Mouse (Mus musculus): ENCODE measurements around the gene Mpp1. TPM values are rescaled to one million over a fixed set of nuclear protein-coding genes. Genes with fewer than 3 reads are reported as not detected.
"Not testable (repeated sequence)": the region's sequence is repeated elsewhere in the genome, so short reads cannot be mapped to it uniquely, and the experiment has no call there.

The Mpp1 gene
- polyA plus RNA-seq (2015; fragmentation: Nextera tagmentation; extraction: Ambion mirVana) = 35.6 and 38.9 TPM in 2 replicates

DNA sequence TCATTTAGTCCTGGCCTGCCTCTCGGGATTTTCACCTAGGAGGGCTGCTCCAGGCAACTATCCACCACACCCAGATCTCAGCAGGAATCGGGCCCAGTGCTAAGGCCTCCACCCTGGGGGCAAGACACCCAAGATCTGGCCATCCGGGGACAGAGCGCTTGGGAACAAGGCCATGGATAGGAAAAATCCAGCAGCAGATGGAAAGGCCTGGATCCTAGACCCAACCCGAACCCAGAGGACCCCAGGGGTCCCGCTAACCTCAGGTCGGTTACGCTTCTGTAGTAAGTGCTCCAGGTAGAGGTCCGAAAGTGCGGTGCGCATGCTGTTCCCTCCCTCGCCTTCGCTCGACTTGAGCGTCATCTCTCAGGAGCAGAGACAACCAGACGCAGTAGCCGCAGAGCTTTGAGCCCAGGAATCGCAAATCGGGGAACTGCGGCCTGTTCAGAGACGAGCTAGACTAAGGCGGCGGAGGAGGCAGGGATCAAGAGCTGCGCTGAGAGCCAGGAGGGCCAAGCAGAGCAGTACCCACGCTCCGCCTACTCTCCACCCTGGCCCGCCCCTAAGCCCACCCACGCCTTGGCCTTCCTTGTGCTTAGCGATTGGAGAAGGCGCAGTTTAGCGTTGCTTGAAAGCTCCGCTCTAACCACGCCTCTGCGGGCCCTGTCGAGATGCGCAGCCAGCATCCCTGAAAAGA is at the start of gene Mpp1:
Gene Mpp1, minus strand, starts transcription at position 550 of the 694 bp plus-strand sequence.
- H3K4me2 ChIP-seq = peak within 1 kb of the TSS; percentile 68
- no peaks in the 10 kb centered on the region for H3K36me3 ChIP-seq
- no peaks in the 10 kb centered on the region for H3K9me3 ChIP-seq
- H3K4me1 ChIP-seq = peaks cover 6% of the 10 kb centered on the region; the same call in 1 of the 2 replicates
- H3K27ac ChIP-seq (replicated peaks) = peak within 1 kb of the TSS; percentile 68
- ATAC-seq (ENCODE audit: extremely low read depth, insufficient number of reproducible peaks, low FRiP score, low TSS enrichment) = peak; percentile 88
- H3K9ac ChIP-seq = peak within 1 kb of the TSS; percentile 83
- peak within 1 kb of the TSS; percentile 65 for H3K4me3 ChIP-seq
- H3K27me3 ChIP-seq (replicated peaks) = no peaks in the 10 kb centered on the region
- WGBS = 11% methylated on average over 36 of the region's 36 CpGs

DNA sequence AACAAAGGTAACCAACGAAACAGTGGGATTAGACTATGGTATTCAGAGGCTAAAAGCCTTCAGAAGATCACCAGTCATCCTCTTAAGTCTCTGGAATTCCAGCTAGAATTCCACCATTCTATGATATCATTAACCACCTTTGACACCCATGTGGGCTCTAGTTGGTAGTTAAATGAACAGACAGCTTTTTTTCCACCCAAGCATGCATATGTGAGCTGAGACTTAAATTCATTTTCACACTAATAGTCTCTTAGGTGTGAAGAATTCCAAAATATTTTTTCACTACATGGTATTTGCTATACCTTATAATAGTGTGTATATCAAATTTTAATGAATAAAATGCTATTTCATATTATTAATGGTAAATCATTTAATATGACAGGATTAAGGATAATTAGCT is 32.9 kb upstream of the Mpp1 start, which contains the start of gene Smim9:
Gene Smim9, minus strand, starts transcription at position 101 of the 400 bp plus-strand sequence.
- no peaks in the 10 kb centered on the region for H3K9me3 ChIP-seq
- no peaks in the 10 kb centered on the region for H3K4me1 ChIP-seq
- H3K27ac ChIP-seq (replicated peaks) = no peak within 1 kb of the TSS
- no peak within 1 kb of the TSS for H3K4me2 ChIP-seq
- ATAC-seq (ENCODE audit: extremely low read depth, insufficient number of reproducible peaks, low FRiP score, low TSS enrichment) = no peak
- no peaks in the 10 kb centered on the region for H3K36me3 ChIP-seq
- no peaks in the 10 kb centered on the region for H3K27me3 ChIP-seq (replicated peaks)
- H3K4me3 ChIP-seq = no peak within 1 kb of the TSS
- no peak within 1 kb of the TSS for H3K9ac ChIP-seq
- WGBS = 58% methylated on average over 1 of the region's 1 CpGs

DNA sequence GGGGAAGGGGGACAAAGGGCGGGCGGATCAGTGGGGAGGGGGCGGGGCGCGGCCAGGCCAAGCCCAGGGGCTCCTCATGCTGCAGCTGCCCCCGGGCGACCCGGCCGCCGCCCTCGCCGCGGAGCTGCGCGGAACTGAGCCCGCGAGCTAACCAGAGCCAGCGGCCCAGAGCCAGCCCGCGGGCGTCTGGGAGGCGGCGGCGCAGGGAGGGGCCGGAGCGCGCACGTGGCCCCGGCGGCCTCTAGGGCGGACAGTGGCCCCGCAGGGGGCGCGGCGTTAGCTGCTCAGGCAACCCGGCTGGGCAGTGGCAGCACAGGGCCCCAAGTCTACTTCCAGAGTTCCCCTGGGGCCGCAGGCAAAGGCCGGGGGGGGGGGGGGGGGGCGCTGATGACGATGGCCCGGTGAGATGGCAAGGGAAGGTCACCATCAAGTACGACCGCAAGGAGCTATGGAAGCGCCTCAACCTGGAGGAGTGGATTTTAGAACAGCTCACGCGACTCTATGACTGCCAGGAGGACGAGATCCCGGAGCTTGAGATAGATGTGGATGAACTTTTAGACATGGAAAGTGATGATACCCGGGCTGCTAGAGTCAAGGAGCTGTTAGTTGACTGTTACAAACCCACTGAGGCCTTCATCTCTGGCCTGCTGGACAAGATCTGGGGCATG is 24.9 kb upstream of the Mpp1 start:
- H3K27me3 ChIP-seq (replicated peaks) = no peaks in the 10 kb centered on the region
- no peak for ATAC-seq (ENCODE audit: extremely low read depth, insufficient number of reproducible peaks, low FRiP score, low TSS enrichment)
- H3K27ac ChIP-seq (replicated peaks) = no peak overlapping the region
- peak overlapping the region; percentile 52 for H3K4me3 ChIP-seq
- H3K4me1 ChIP-seq = no peaks in the 10 kb centered on the region
- peak overlapping the region; percentile 68 for H3K4me2 ChIP-seq
- no peaks in the 10 kb centered on the region for H3K36me3 ChIP-seq
- H3K9me3 ChIP-seq = no peaks in the 10 kb centered on the region
- H3K9ac ChIP-seq = peak overlapping the region; percentile 75
- WGBS = 10% methylated on average over 14 of the region's 49 CpGs

DNA sequence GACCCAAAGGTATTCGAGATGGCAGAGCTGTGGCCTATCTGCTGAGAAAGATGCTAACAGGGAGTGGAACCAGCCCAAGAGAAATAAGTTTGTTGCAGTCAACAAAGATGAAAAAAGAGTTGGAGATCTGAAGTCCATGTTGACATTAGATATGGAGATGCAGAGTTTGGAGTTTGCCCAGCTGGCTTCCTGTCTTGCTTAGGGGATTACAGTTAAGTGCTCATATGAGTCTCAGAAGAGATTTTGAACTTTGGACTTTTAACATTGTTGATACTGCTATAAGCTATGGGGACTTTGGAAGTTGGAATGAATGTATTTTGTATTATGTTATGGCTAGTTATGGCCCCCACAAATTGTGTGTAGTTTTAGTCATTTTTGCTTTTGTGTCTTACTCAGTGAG is 21.4 kb upstream of the Mpp1 start:
- Histone ChIP-seq H3K27ac (replicated peaks) (no peak overlapping the region), H3K4me1 (no peaks in the 10 kb centered on the region), H3K9me3 (no peaks in the 10 kb centered on the region), H3K4me2 (no peak overlapping the region), H3K4me3 (no peak overlapping the region), H3K9ac (no peak overlapping the region), H3K27me3 (replicated peaks) (no peaks in the 10 kb centered on the region), H3K36me3 (no peaks in the 10 kb centered on the region)
- 33% methylated on average over 1 of the region's 1 CpGs for WGBS
- ATAC-seq (ENCODE audit: extremely low read depth, insufficient number of reproducible peaks, low FRiP score, low TSS enrichment) = no peak

DNA sequence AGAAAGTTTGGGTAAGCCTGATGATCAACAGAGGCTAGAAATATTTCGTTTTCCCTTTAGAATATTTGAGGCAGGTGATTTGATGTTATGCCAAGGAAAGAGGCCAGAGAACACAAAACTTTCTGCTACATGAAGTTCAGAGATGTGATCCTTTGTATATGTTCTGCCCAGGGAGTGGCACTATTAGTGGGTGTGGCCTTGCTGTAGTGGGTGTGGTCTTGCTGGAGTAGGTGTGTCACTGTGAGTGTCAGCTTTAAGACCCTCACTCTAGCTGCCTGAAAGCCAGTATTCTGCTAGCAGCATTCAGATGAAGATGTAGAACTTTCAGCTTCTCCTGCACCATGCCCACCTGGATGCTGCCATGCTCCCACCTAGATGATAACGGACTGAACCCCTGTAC is 19.5 kb upstream of the Mpp1 start:
- H3K9me3 ChIP-seq = no peaks in the 10 kb centered on the region

DNA sequence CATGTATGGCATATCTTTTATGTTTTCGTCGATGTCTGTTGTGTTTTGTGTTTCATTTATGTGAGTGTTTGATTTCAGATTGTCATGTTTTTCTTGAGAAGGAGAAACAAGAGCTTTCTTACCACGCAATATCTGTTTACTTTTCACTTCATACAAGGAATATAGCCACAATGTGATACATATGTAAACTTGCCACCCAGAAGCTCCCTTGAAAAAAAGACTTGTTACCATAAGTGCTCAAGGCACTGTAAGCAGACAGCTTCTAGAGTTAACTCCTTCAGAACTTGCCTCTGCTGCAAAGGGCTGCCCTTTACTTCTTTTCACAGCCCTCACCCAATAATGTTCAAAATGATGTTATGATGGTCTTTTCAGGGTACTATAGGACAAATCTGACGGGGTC is 17.6 kb upstream of the Mpp1 start:
- Histone ChIP-seq H3K4me1 (no peaks in the 10 kb centered on the region), H3K9ac (no peak overlapping the region), H3K4me3 (no peak overlapping the region), H3K9me3 (no peaks in the 10 kb centered on the region), H3K27ac (replicated peaks) (no peak overlapping the region), H3K4me2 (no peak overlapping the region), H3K27me3 (replicated peaks) (no peaks in the 10 kb centered on the region), H3K36me3 (no peaks in the 10 kb centered on the region)
- 58% methylated on average over 4 of the region's 4 CpGs for WGBS
- no peak for ATAC-seq (ENCODE audit: extremely low read depth, insufficient number of reproducible peaks, low FRiP score, low TSS enrichment)

More for the DNA sequence above, 19.5 kb upstream of the Mpp1 start:
- no peak for ATAC-seq (ENCODE audit: extremely low read depth, insufficient number of reproducible peaks, low FRiP score, low TSS enrichment)
- WGBS = 62% methylated on average over 2 of the region's 2 CpGs
- H3K4me2 ChIP-seq = no peak overlapping the region
- H3K9ac ChIP-seq = no peak overlapping the region
- no peaks in the 10 kb centered on the region for H3K36me3 ChIP-seq
- no peak overlapping the region for H3K27ac ChIP-seq (replicated peaks)
- H3K4me1 ChIP-seq = no peaks in the 10 kb centered on the region
- no peak overlapping the region for H3K4me3 ChIP-seq
- H3K27me3 ChIP-seq (replicated peaks) = no peaks in the 10 kb centered on the region

DNA sequence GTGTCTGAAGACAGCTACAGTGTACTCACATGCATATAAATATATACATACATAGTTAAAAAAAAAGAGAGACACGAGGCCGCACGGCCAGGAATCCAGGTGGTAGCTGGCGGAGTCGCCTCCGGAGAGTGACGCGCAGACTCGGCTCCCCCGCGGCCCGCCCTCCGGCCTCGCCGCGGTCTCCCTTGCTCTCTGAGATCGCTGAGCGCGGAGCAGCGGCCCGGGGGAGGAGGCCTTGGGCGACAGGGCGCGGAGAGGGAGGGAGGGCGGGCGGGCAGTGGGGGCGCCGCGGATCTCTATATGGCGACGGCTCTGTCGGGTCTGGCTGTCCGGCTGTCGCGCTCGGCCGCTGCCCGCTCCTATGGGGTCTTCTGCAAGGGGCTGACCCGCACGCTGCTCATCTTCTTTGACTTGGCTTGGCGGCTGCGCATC is 12.3 kb upstream of the Mpp1 start:
- peak overlapping the region; percentile 68 for H3K4me2 ChIP-seq
- not testable (repeated sequence) for H3K27ac ChIP-seq (replicated peaks); H3K36me3 ChIP-seq; H3K4me1 ChIP-seq; H3K9me3 ChIP-seq; ATAC-seq (ENCODE audit: extremely low read depth, insufficient number of reproducible peaks, low FRiP score, low TSS enrichment); H3K27me3 ChIP-seq (replicated peaks)
- WGBS = 17% methylated on average over 36 of the region's 42 CpGs
- peak overlapping the region; percentile 63 for H3K9ac ChIP-seq
- H3K4me3 ChIP-seq = peak overlapping the region; percentile 45

DNA sequence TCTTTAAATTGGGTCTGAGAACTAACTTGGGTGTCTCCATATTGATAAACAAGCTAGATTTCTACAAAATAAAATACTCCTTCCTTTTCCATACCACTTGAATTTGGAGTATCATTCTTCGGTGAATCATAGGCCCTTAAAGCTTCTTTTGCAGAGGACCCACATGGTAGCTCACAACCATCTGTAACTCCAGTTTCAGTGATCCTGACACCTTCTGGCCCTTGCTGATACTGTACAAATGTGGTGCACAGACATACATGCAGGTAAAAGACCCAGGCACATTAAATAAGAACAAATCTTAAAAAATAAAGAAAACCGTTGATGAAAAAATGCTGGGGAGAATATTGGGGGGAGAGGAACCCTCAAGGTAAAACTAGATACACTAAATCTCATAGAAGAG is 7.4 kb upstream of the Mpp1 start:
- Histone ChIP-seq H3K27ac (replicated peaks) (no peak overlapping the region), H3K36me3 (no peaks in the 10 kb centered on the region), H3K4me3 (no peak overlapping the region), H3K9ac (no peak overlapping the region), H3K27me3 (replicated peaks) (no peaks in the 10 kb centered on the region), H3K9me3 (no peaks in the 10 kb centered on the region), H3K4me2 (no peak overlapping the region), H3K4me1 (no peaks in the 10 kb centered on the region)
- ATAC-seq (ENCODE audit: extremely low read depth, insufficient number of reproducible peaks, low FRiP score, low TSS enrichment) = no peak
- 77% methylated on average over 2 of the region's 2 CpGs for WGBS

DNA sequence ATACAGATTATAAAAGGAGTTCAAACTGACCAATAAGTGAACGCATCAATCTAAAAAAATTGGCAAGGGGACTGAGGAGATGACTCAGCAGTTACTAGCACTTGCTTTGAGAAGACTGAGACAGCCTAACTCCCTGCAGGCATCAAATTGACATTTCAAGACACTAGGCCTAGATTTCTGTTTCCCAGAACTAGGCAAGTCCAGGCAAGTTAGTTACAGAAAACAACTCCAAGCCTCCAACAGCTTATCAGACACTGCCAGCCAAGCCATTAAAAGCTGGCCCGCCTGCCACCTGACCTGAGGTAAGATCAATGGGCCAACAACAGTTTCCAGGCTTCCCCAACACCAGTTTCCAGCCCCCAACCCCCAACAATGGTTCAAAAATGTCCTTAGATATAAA is 6.9 kb upstream of the Mpp1 start:
- Histone ChIP-seq H3K4me2 (no peak overlapping the region), H3K27ac (replicated peaks) (no peak overlapping the region), H3K9ac (no peak overlapping the region), H3K27me3 (replicated peaks) (no peaks in the 10 kb centered on the region), H3K36me3 (no peaks in the 10 kb centered on the region), H3K4me1 (no peaks in the 10 kb centered on the region), H3K4me3 (no peak overlapping the region), H3K9me3 (no peaks in the 10 kb centered on the region)
- ATAC-seq (ENCODE audit: extremely low read depth, insufficient number of reproducible peaks, low FRiP score, low TSS enrichment) = no peak
- WGBS = 78% methylated on average over 2 of the region's 2 CpGs

DNA sequence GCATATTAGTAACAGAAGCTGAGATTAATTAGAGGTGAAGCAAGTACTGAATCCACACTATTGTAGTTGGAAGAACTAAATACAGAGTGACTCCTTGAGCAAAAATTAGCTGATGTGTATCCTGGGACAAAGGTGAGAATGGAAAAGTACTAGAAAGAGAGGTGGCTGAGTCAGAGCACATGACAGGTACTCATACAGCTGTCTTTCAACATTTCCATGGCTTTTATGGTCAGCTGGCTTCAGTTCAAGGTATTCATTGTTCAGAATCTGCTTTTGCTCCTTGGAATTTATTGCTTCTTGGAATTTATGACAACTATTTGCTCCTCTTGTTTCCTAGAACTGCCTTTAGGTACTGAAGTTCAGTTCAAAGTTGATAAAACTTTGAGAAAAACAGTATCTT is 6.1 kb upstream of the Mpp1 start:
- no peaks in the 10 kb centered on the region for H3K9me3 ChIP-seq
- H3K4me3 ChIP-seq = no peak overlapping the region
- H3K4me1 ChIP-seq = no peaks in the 10 kb centered on the region
- H3K27me3 ChIP-seq (replicated peaks) = no peaks in the 10 kb centered on the region
- no peak overlapping the region for H3K27ac ChIP-seq (replicated peaks)
- H3K36me3 ChIP-seq = no peaks in the 10 kb centered on the region
- no peak for ATAC-seq (ENCODE audit: extremely low read depth, insufficient number of reproducible peaks, low FRiP score, low TSS enrichment)
- H3K9ac ChIP-seq = no peak overlapping the region
- no peak overlapping the region for H3K4me2 ChIP-seq

DNA sequence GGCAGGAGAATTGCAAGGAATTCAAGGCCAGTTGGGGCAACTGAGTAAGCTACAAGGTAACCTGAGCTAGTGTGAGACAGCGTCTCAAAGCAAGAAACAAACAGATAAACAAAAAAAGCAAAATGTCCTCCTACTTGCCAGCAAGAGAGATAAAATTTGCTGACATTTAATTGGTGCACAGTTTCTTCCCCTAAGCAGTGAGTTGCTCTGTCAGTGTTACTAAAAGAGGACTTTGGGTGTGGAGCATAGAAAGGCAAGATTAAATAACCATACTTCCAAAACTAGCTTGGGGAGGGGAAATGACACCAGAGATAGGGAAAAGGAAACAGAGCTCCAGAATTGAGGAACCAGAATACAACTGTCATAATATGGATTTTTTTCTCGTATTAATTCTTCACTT is 1.3 kb downstream of the Mpp1 start:
- ATAC-seq (ENCODE audit: extremely low read depth, insufficient number of reproducible peaks, low FRiP score, low TSS enrichment) = no peak
- peak overlapping the region; percentile 65 for H3K4me3 ChIP-seq

More for the DNA sequence above, 1.3 kb downstream of the Mpp1 start:
- 52% methylated on average over 2 of the region's 2 CpGs for WGBS
- peaks cover 10% of the 10 kb centered on the region; the same call in 1 of the 2 replicates for H3K36me3 ChIP-seq
- no peak overlapping the region for H3K9ac ChIP-seq
- no peaks in the 10 kb centered on the region for H3K27me3 ChIP-seq (replicated peaks)
- peaks cover 6% of the 10 kb centered on the region; the same call in 1 of the 2 replicates for H3K4me1 ChIP-seq
- no peaks in the 10 kb centered on the region for H3K9me3 ChIP-seq
- peak overlapping the region; percentile 68 for H3K4me2 ChIP-seq
- H3K27ac ChIP-seq (replicated peaks) = no peak overlapping the region

Data from heart, embryonic 13.5 days (tissue).